Mouse (Mus musculus) small intestine, adult 2 months (tissue): ENCODE measurements around the gene Foxo3.

Experiments used
- CTCF ChIP-seq: fragments of 200-500 bp; IDR thresholded peaks from 2 replicates; pipeline ENCODE4 v1.5.1; 2012; ENCODE audit warnings: low read depth, mild to moderate bottlenecking, control low read depth, inconsistent platforms, low read length, moderate library complexity, mixed read lengths; ENCODE audit not compliant: insufficient replicate concordance, insufficient read length; ENCODE audit errors: extremely low read depth
- POLR2A ChIP-seq: fragments of 200-500 bp; IDR thresholded peaks from 2 replicates; pipeline ENCODE4 v1.6.1; 2012; ENCODE audit warnings: low read depth, mild to moderate bottlenecking, control low read depth, inconsistent platforms, low read length, moderate library complexity

DNA sequence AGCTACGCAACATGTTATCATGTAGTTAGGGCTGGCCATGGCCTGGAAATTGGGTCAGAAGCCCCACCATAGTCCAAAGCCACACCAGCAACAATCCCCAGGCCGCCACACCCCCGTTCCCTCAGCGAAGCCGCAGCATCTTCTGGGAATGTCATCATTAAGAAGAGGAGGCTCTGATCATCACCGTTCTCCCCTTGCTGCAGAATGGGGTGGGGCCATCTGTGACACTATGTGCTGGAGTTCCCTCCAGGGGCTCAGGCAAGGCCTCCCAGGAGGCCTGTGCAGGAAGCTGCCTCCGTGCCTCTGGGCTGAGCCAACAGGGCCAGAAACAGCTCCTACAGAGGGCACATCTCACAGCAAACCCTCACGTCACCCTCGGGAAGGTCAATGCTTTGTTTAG, 88.5 kb downstream of the Foxo3 start:
- TF ChIP-seq CTCF (no peak), POLR2A (no peak)
